Mouse (Mus musculus) hindbrain, embryonic 12.5 days (tissue): ENCODE measurements at regions not wholly inside any gene's neighbourhood (a gene's known extent, or its start where the extent isn't known, plus 50 kb on each side); places are given as distances from the start of the nearest gene placed in this dataset.

Experiments used
- ATAC-seq: fragments of 200-750 bp; cut with Nextera tagmentation; 2 replicates; pipeline ENCODE4 v1.8.0; 2017; ENCODE audit warnings: moderate TSS enrichment; ENCODE audit not compliant: low FRiP score
- H3K27ac ChIP-seq: fragments of 300-500 bp; sonication (generic); 2 replicates; pipeline ENCODE4 v1.5.1; 2016; ENCODE audit warnings: mild to moderate bottlenecking
- H3K27me3 ChIP-seq: fragments of 300-500 bp; sonication (generic); 2 replicates; pipeline ENCODE4 v1.6.1; 2016; ENCODE audit warnings: mild to moderate bottlenecking
- H3K36me3 ChIP-seq: fragments of 300-500 bp; sonication (generic); 2 replicates; pipeline ENCODE4 v1.6.1; 2016; ENCODE audit warnings: mild to moderate bottlenecking
- H3K4me1 ChIP-seq: fragments of 300-500 bp; sonication (generic); 2 replicates; pipeline ENCODE4 v1.6.1; 2016
- H3K4me2 ChIP-seq: fragments of 300-500 bp; sonication (generic); replicated peaks from 2 replicates; pipeline ENCODE4 v1.6.1; 2016; ENCODE audit warnings: mild to moderate bottlenecking
- H3K4me3 ChIP-seq: fragments of 300-500 bp; sonication (generic); 2 replicates; pipeline ENCODE4 v1.5.1; 2016; ENCODE audit warnings: mild to moderate bottlenecking
- H3K9ac ChIP-seq: fragments of 300-500 bp; sonication (generic); 2 replicates; pipeline ENCODE4 v1.6.1; 2016; ENCODE audit warnings: mild to moderate bottlenecking, moderate library complexity
- H3K9me3 ChIP-seq: fragments of 300-500 bp; sonication (generic); replicated peaks from 2 replicates; pipeline ENCODE4 v1.6.1; 2016; ENCODE audit warnings: mild to moderate bottlenecking
- WGBS: fragments of 180-500 bp; shearing (Covaris S2); methylation state at CpG from one replicate; pipeline ENCODE4 v1.1.7; 2016; 5-methylcytosine and 5-hydroxymethylcytosine counted together

DNA sequence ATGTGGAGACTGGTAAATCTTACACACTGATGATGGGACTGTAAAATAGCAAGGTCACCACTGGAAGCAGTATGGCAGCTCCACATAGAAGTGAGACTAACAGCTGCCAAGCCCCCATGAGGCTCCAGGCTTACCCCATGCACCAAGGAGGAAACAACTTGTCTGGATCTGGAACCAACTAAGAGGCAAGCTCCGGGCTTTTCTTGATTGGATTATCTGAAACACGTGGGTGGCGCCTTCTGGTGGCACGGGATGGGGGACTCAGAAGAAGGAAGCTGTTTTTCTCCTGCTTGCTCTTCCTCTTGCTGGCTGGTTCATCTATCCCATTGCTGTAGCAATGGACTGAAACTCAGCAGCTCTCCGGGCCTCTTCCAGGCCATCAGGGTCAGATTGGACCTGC lies 171.5 kb upstream of the Sulf2 start:
- 80% methylated on average over 5 of the region's 5 CpGs for WGBS
- no peaks in the 10 kb centered on the region for H3K9me3 ChIP-seq
- H3K9ac ChIP-seq: no peak overlapping the region
- no peaks in the 10 kb centered on the region for H3K36me3 ChIP-seq
- no peak overlapping the region for H3K4me2 ChIP-seq
- H3K27me3 ChIP-seq: peaks cover 14% of the 10 kb centered on the region
- H3K27ac ChIP-seq: no peak overlapping the region
- peaks cover 48% of the 10 kb centered on the region for H3K4me1 ChIP-seq
- H3K4me3 ChIP-seq: no peak overlapping the region
- ATAC-seq: no peak

DNA sequence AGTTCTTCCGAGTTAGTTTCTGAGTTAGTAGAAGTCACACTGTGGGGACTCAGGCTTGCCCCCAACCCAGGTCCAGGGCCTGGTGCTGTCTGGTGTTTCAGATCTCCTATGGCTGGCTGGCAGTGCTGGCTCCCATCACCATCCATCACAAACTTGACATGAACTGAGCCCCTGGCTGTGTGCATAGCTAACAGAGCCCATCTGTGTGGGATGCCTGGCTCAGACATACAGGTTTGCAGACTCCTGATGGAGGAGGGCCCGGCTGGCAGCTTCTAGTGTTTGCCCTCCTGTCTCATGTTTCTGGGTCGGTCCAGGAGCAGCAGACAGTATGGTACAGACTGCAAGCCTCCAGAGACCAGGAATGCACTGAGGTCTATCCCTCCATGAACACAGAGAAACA lies 169.5 kb upstream of the Sulf2 start:
- Histone ChIP-seq H3K9me3 (no peaks in the 10 kb centered on the region), H3K27me3 (peaks cover 21% of the 10 kb centered on the region), H3K4me3 (no peak overlapping the region), H3K4me1 (peaks cover 49% of the 10 kb centered on the region), H3K9ac (no peak overlapping the region), H3K27ac (peak overlapping the region; percentile 36; the same call in 1 of the 2 replicates), H3K36me3 (no peaks in the 10 kb centered on the region), H3K4me2 (no peak overlapping the region)
- 38% methylated on average over 3 of the region's 3 CpGs for WGBS
- ATAC-seq: 0 out of 2 replicates have a peak, but pooled peaks have one; percentile 30

DNA sequence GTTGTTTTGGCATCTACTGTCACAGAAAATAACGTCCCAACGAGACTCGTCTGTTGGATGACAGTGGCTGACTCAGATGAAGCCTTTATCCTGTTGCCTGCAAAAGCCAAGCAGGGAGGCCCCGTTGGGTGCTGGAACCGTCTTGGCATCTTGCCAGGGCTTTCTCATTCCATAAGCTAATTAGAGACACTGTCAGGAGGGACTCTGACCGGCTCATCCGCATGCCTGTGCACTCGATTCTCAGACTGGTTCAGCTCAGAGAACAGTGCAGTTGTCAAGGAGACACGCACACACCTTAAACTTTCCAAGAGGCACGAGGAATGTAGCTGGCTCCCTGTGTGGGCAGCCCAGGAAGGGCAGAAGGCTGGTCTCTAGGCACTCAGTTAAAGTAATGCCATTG lies 169.0 kb upstream of the Sulf2 start:
- H3K27me3 ChIP-seq: peaks cover 26% of the 10 kb centered on the region
- H3K27ac ChIP-seq: peak overlapping the region; percentile 66; the same call in 1 of the 2 replicates
- no peak overlapping the region for H3K4me2 ChIP-seq
- H3K4me3 ChIP-seq: no peak overlapping the region
- peaks cover 43% of the 10 kb centered on the region for H3K4me1 ChIP-seq
- H3K9ac ChIP-seq: no peak overlapping the region
- 41% methylated on average over 10 of the region's 10 CpGs for WGBS
- H3K36me3 ChIP-seq: no peaks in the 10 kb centered on the region
- H3K9me3 ChIP-seq: no peaks in the 10 kb centered on the region
- ATAC-seq: peak; percentile 55; the same call in 1 of the 2 replicates

DNA sequence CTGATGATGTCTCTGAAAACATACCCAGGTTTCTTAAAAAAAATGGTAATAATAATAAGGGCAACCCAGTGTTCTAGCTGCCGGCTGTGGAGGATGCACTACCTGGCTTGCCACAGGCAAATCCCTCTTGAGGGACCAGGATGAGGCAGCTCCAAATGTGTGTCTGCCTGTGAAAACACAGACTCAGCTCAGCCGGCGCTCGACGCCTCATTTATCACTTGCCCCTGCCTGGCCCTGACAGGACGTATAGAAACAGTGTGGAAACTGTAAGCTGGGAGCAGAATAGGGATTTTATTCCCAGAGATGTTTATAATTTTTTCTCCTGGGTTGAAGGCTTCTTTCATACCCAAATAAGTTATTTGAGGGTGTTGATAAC lies 167.2 kb upstream of the Sulf2 start:
- Histone ChIP-seq H3K36me3 (no peaks in the 10 kb centered on the region), H3K9ac (no peak overlapping the region), H3K4me3 (no peak overlapping the region), H3K4me2 (no peak overlapping the region), H3K4me1 (peaks cover 38% of the 10 kb centered on the region), H3K27me3 (peaks cover 34% of the 10 kb centered on the region), H3K9me3 (no peaks in the 10 kb centered on the region), H3K27ac (peak overlapping the region; percentile 64; the same call in 1 of the 2 replicates)
- ATAC-seq: 0 out of 2 replicates have a peak, but pooled peaks have one; percentile 53
- 35% methylated on average over 6 of the region's 6 CpGs for WGBS

DNA sequence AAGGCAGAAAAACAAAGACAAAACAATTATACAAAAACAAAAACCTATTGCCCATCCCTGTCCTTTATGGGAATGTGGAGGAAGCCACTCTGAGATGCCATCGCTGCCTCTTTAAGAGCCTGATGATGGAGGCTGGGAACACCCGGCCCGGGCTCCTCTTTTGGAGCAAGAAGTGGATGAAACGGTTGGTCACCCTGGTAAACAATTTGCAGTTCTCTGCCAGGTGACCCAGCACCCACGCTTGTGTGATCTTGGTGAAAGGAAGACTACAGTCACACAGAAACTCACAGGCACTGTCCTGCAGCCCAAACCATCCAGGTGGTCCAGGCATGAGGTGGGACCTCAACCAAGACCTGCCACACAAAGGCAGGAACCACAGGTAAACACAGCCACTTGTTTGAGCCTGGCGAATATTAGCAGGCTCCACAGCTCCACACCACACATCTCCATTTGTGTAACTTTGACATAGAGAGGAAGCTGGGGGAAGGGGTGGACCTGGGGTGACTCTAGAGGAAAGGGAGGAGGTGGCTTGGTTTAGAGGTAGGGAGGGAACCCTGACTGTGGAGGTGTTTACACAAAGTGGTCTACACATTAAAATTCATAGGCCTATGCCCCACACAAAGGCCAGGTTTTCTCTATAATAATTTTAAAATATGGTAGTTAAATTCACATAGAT lies 166.7 kb upstream of the Sulf2 start:
- no peak for ATAC-seq
- WGBS: 70% methylated on average over 6 of the region's 6 CpGs
- H3K4me1 ChIP-seq: peaks cover 42% of the 10 kb centered on the region
- no peaks in the 10 kb centered on the region for H3K9me3 ChIP-seq
- peaks cover 39% of the 10 kb centered on the region for H3K27me3 ChIP-seq
- H3K27ac ChIP-seq: peak overlapping the region; percentile 64; the same call in 1 of the 2 replicates
- no peak overlapping the region for H3K9ac ChIP-seq
- H3K4me2 ChIP-seq: no peak overlapping the region
- H3K4me3 ChIP-seq: no peak overlapping the region
- H3K36me3 ChIP-seq: no peaks in the 10 kb centered on the region

DNA sequence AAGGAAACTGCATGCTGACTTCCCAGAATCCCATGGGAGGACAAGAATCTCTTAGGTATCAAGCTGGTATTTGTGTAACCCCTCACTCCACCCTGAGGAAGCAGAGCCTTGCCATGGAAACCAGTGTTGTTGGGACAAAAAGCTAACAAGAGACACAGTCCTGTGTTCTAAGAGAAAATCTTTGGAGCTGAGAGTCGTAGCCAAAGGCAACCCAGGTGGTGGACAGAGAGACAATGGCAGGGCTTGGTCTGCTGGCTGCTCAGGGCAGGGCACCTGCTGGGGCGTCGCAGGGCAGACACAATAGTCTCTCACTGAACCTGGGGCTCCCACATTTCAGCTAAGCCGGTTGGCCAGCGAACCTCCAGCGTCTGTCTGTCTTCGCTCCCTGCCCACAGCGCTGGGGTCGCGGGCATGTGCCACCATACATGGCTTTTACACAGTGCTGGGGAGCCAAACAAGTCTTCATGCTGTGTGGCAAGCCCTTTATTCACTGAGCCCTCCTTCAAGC lies 161.0 kb upstream of the Sulf2 start:
- Histone ChIP-seq H3K9me3 (no peaks in the 10 kb centered on the region), H3K27me3 (peaks cover 60% of the 10 kb centered on the region), H3K27ac (peak overlapping the region; percentile 5; the same call in 1 of the 2 replicates), H3K4me3 (no peak overlapping the region), H3K4me2 (peak overlapping the region; percentile 5; the same call in 1 of the 2 replicates), H3K36me3 (no peaks in the 10 kb centered on the region), H3K4me1 (peaks cover 19% of the 10 kb centered on the region), H3K9ac (no peak overlapping the region)
- ATAC-seq: peak; percentile 72
- WGBS: 21% methylated on average over 10 of the region's 10 CpGs

DNA sequence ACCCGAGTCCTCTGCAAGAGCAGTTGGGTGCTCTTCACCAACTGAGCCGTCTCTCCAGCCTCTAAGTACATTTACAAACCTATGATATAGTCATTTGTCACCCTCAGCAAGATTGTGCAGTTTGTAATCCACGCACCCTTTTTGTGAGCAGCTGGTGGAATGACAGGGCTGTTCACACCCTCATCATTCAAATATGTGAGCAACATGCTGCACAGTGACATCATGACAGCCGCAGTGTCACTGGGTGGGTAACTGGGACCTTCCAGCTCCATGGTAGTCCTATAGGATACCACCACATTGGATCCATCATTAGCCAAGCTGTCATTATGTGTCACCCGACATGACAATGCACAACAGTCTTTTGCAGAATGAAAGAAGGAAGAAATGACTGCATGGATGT lies 155.0 kb upstream of the Sulf2 start:
- no peak overlapping the region for H3K27ac ChIP-seq
- no peaks in the 10 kb centered on the region for H3K9me3 ChIP-seq
- no peaks in the 10 kb centered on the region for H3K36me3 ChIP-seq
- H3K4me2 ChIP-seq: no peak overlapping the region
- no peak overlapping the region for H3K4me3 ChIP-seq
- H3K4me1 ChIP-seq: peaks cover 29% of the 10 kb centered on the region
- no peak for ATAC-seq
- H3K9ac ChIP-seq: no peak overlapping the region
- WGBS: 85% methylated on average over 5 of the region's 5 CpGs
- H3K27me3 ChIP-seq: peaks cover 59% of the 10 kb centered on the region

DNA sequence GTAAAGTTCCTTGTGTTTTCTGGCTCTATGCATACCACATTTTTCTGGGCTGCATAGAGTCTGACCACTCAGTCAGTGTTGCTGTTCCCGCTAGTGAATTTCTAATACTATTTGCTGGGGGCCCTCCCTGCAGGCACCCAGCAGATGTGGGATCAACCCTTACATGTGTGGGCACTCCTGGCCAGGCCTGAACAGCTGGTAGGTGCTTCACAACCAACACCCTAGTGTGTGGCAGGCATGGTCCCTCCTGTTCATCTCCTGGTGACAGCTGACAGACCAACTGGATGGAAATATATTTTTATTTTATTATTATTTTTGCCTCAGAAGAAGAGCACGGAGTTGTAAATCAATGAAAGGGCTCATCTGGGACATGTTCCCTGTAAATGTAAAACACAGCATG lies 154.4 kb upstream of the Sulf2 start:
- WGBS: 98% methylated on average over 2 of the region's 2 CpGs
- H3K4me3 ChIP-seq: no peak overlapping the region
- H3K9me3 ChIP-seq: no peaks in the 10 kb centered on the region
- peaks cover 35% of the 10 kb centered on the region for H3K4me1 ChIP-seq
- H3K27me3 ChIP-seq: peaks cover 56% of the 10 kb centered on the region
- H3K4me2 ChIP-seq: no peak overlapping the region
- H3K9ac ChIP-seq: no peak overlapping the region
- H3K36me3 ChIP-seq: no peaks in the 10 kb centered on the region
- no peak for ATAC-seq
- no peak overlapping the region; the same call in 1 of the 2 replicates for H3K27ac ChIP-seq

DNA sequence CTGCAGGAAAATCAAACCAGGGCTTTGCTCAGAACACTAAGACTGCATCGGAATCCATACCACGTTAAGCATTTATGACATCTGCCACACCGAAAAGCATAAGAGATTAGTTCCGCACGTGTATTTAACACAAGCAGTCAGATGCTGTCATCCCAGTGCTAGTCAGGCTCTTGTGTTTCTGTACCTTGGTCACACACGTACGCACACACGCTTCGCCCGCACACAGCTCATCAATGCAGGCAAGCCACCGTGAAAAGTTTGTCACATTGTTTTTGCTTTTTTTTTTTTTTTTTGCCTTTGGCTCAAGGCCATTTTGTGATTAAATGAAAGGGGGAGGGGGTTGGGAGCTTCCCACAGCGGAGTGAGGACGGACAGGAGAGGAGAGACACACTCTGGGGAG lies 152.1 kb upstream of the Sulf2 start:
- Histone ChIP-seq H3K4me1 (peaks cover 44% of the 10 kb centered on the region), H3K9me3 (no peaks in the 10 kb centered on the region), H3K27ac (peak overlapping the region; percentile 44; the same call in 1 of the 2 replicates), H3K4me3 (no peak overlapping the region), H3K27me3 (peaks cover 39% of the 10 kb centered on the region), H3K9ac (no peak overlapping the region), H3K36me3 (no peaks in the 10 kb centered on the region), H3K4me2 (no peak overlapping the region)
- 44% methylated on average over 13 of the region's 13 CpGs for WGBS
- ATAC-seq: peak; percentile 42; the same call in 1 of the 2 replicates

DNA sequence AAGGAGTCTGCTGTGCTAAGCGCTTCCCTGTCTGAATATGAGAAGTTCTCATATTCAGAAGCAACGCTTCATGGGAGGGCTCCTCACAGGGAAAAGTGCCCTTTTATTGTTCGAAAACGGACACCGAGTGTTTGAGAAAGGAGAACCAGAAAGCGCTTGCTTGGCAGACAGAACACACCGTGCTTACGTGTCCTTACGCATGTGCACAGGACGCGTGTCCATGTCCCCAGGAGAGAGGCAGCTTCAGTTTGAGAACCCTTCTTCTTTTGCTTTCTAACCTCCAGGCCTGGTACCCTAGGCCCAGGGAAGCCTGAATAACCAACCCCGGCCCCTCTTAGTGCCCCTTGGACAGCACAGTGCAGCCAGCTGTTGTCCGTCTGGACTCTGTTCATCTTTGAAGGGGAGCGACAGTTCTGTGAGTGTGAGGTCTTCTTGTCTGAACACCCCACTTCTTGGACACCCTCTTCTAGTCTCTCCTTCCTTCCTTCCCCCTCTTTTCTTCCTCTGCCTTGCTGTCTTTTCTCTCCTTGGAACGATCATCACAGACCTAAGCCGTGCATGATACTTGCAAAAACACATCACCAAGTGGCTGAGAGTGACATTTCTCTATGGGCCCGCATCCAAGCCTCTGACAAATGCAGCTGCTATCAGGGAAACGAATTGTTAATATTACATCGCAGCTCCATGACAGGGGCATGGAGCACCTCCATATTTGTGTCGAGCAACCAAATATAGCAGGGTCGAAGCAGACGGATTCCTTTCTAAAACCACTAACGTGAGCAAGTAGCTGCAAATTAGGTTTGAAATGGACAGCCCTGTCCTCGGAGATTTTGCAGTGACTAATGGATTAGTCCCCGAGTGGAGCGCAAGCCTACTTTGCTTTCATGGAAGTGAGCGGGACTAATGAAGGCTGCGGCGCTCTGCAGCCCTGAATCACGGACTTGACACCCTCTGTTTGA lies 149.9 kb upstream of the Sulf2 start:
- no peak overlapping the region for H3K4me3 ChIP-seq
- peak overlapping the region; percentile 71 for H3K27ac ChIP-seq
- 62% methylated on average over 30 of the region's 30 CpGs for WGBS
- peak; percentile 65; the same call in 1 of the 2 replicates for ATAC-seq
- H3K9ac ChIP-seq: no peak overlapping the region; the same call in 1 of the 2 replicates
- no peaks in the 10 kb centered on the region for H3K36me3 ChIP-seq
- no peak overlapping the region for H3K4me2 ChIP-seq
- no peaks in the 10 kb centered on the region for H3K9me3 ChIP-seq
- peaks cover 47% of the 10 kb centered on the region for H3K4me1 ChIP-seq
- H3K27me3 ChIP-seq: peaks cover 29% of the 10 kb centered on the region

DNA sequence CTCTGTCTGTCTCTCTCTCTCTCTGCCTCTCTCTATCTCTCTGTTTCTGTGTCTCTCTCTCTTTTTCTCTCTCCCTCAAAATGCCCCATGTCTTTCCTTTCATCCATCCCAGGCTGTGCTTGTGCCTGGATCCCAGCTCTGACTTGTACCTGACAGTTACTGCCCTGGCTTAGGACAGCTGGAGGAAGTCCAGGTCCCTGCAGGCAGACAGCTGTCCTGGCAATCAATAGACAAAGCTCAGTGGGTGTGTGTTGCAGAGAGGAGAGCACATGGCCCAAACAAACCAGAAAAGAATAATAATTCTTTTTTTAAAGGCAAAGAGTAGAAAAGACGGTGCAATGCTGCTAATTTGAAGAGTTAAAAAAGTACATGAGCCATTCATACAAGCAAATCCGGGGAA lies 148.4 kb upstream of the Sulf2 start:
- Histone ChIP-seq H3K4me1 (peaks cover 47% of the 10 kb centered on the region), H3K27me3 (peaks cover 24% of the 10 kb centered on the region), H3K4me3 (no peak overlapping the region), H3K9me3 (no peaks in the 10 kb centered on the region; the same call in 1 of the 2 replicates), H3K27ac (no peak overlapping the region), H3K9ac (no peak overlapping the region), H3K36me3 (no peaks in the 10 kb centered on the region), H3K4me2 (no peak overlapping the region)
- ATAC-seq: no peak
- 65% methylated on average over 2 of the region's 2 CpGs for WGBS

DNA sequence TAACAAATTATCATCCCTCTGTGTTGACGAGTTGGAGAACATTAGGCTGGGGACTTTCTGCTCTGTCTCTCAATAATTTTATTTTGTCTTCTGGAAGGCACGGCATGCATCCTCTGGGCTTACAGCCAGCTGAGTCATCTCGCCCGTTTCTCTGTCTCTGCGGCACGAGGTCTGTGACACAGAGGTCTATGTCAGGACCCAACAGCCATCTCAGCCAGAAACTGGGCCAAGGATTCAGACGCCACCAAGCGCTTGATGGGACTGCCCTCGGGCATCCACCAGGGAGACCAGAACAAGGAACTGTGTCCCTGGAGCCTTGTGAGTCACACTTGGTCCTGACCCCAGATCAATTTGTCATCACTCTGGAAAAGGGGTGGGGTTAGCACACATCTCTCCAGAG lies 145.7 kb upstream of the Sulf2 start:
- Histone ChIP-seq H3K9ac (no peak overlapping the region), H3K4me1 (peaks cover 27% of the 10 kb centered on the region), H3K9me3 (no peaks in the 10 kb centered on the region; the same call in 1 of the 2 replicates), H3K4me2 (no peak overlapping the region), H3K27me3 (peaks cover 9% of the 10 kb centered on the region; the same call in 1 of the 2 replicates), H3K27ac (no peak overlapping the region), H3K4me3 (no peak overlapping the region), H3K36me3 (no peaks in the 10 kb centered on the region)
- ATAC-seq: no peak
- WGBS: 86% methylated on average over 9 of the region's 9 CpGs
